Mouse (Mus musculus): ENCODE measurements at regions not wholly inside any gene's neighbourhood (a gene's known extent, or its start where the extent isn't known, plus 50 kb on each side); places are given as distances from the start of the nearest gene placed in this dataset.

GRCm38 (mm10) chr2:137207846-137208245 is 91.4 kb upstream of the Jag1 start:
- TF ChIP-seq POLR2A (IDR thresholded peaks at IDR 0.05; ENCODE audit: control insufficient read depth, low read depth, low read length) (no peak), CTCF (IDR thresholded peaks at IDR 0.05; ENCODE audit: control insufficient read depth, insufficient read depth, insufficient replicate concordance, low read depth, low read length) (no peak)
